Comparison of ENCODE assay signal across 9 mouse cellular contexts in the genomic region with DNA sequence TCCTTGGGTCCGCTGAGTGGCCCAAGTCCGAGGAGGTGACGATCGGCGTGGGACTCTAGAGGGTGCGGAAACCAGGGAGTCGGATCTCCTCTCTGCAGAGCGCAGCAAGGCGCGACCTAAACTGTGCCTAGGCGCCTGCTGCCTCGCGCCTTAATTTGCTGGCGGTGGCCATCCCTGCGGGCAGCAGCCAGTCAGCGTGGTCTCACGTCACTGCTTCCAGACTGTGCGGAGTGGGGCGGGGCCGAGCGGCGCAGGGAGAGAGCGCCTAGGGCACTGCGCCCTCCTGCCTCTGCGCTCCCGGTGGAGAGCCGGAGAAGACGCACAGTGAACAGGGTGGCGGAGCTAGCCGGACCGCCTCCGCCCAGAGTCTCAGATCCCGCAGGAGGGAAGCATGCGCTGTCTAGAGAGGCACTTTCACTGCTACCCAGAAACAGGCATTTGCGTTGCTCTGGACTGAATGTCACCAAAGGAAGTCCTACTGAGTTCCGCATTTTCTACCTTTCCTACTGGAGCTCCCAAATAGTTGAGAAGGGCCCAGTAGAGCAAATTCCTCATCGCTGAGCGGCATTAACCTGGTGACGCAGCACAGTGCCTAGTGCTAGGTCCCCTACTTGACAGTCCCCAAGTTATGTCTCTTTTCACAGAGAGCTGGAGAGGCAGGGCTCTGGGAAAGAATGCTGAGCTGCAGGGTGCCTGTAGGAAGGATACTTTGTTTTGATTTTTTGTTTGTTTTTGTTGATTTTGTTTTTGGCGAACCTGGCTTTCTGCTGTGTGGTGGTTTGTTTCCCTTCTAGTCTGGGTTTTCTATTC. TPM values are rescaled to one million over a fixed set of nuclear protein-coding genes. Genes with fewer than 3 reads are reported as not detected.
DNase-seq lines count a peak whose midpoint lies in the region; ATAC-seq and TF ChIP-seq lines count a peak whose summit lies in the region.
"Had no signal": no experiment of that assay in that cellular context is flagged by ENCODE, and none has a peak within 500 bp of the region (broad histone marks: within the 10 kb centered on the region; RNA-seq: fewer than 3 reads in every experiment).

A gene (minus strand): TSS at position 144 of the 810 bp plus-strand sequence.

- ATAC-seq in heart, embryonic 11.5 days (replicated peaks; ENCODE audit: insufficient number of reproducible peaks, low FRiP score, low TSS enrichment): peak; percentile 96
- peak; percentile 95 for ATAC-seq in kidney, embryonic 16.5 days (ENCODE audit: low FRiP score, low TSS enrichment)
- ATAC-seq in midbrain, embryonic 16.5 days: peak; percentile 76
- no peak for ATAC-seq in erythroblast, adult 5-6 weeks (replicated peaks; ENCODE audit: low FRiP score, poor library complexity, severe bottlenecking)

- H3K4me2 ChIP-seq in heart, embryonic 11.5 days: peak within 1 kb of the TSS; percentile 86
- peak within 1 kb of the TSS; percentile 40 for H3K4me2 ChIP-seq in kidney, embryonic 16.5 days (replicated peaks; ENCODE audit: low read depth, low read length)
- H3K4me2 ChIP-seq in midbrain, embryonic 16.5 days (ENCODE audit: low read length): peak within 1 kb of the TSS; percentile 18; the same call in 1 of the 2 replicates

- H3K9me3 ChIP-seq in heart, embryonic 11.5 days (replicated peaks; ENCODE audit: control insufficient read depth, low read length): no peaks in the 10 kb centered on the region
- no peaks in the 10 kb centered on the region for H3K9me3 ChIP-seq in kidney, embryonic 16.5 days (ENCODE audit: low read length)
- H3K9me3 ChIP-seq in midbrain, embryonic 16.5 days (replicated peaks; ENCODE audit: control insufficient read depth, low read length, poor library complexity, severe bottlenecking): no peaks in the 10 kb centered on the region

- peak within 1 kb of the TSS; percentile 98 for H3K9ac ChIP-seq in heart, embryonic 11.5 days (ENCODE audit: low read depth, low read length)
- H3K9ac ChIP-seq in kidney, embryonic 16.5 days (replicated peaks; ENCODE audit: low read length): no peak within 1 kb of the TSS
- H3K9ac ChIP-seq in midbrain, embryonic 16.5 days (ENCODE audit: low read depth, low read length): no peak within 1 kb of the TSS

- no peak for TF ChIP-seq CTCF in brain, embryonic 14.5 days (IDR thresholded peaks at IDR 0.05; ENCODE audit: borderline replicate concordance, extremely low read depth, insufficient read depth, insufficient read length)

- TF ChIP-seq POLR2A in brain, embryonic 14.5 days (IDR thresholded peaks at IDR 0.05; ENCODE audit: borderline replicate concordance, extremely low read depth, insufficient read depth, insufficient read length, poor library complexity, severe bottlenecking): no peak

- under 1% methylated on average over 40 of the region's 40 CpGs for WGBS in heart, embryonic 11.5 days (ENCODE audit: insufficient replicate concordance)
- WGBS in kidney, embryonic 16.5 days: under 1% methylated on average over 37 of the region's 40 CpGs
- 0% methylated on average over 39 of the region's 40 CpGs for WGBS in midbrain, embryonic 16.5 days

- H3K27ac ChIP-seq in heart, embryonic 11.5 days (ENCODE audit: low read depth, low read length): peak within 1 kb of the TSS; percentile 99
- H3K27ac ChIP-seq in kidney, embryonic 16.5 days (ENCODE audit: low read length): no peak within 1 kb of the TSS
- H3K27ac ChIP-seq in midbrain, embryonic 16.5 days (ENCODE audit: low read length): no peak within 1 kb of the TSS

- no peaks in the 10 kb centered on the region for H3K27me3 ChIP-seq in heart, embryonic 11.5 days (ENCODE audit: control insufficient read depth, insufficient read depth, low read length)
- H3K27me3 ChIP-seq in kidney, embryonic 16.5 days (ENCODE audit: insufficient read depth, low read length): peaks cover 98% of the 10 kb centered on the region
- peaks cover 61% of the 10 kb centered on the region for H3K27me3 ChIP-seq in midbrain, embryonic 16.5 days (ENCODE audit: control insufficient read depth, insufficient read depth, low read depth, low read length)

- H3K36me3 ChIP-seq in heart, embryonic 11.5 days (ENCODE audit: control insufficient read depth, insufficient read depth, low read length): peaks cover 6% of the 10 kb centered on the region; the same call in 1 of the 2 replicates
- H3K36me3 ChIP-seq in kidney, embryonic 16.5 days (ENCODE audit: insufficient read depth, low read length): no peaks in the 10 kb centered on the region
- no peaks in the 10 kb centered on the region for H3K36me3 ChIP-seq in midbrain, embryonic 16.5 days (ENCODE audit: control insufficient read depth, insufficient read depth, low read length)

- H3K4me1 ChIP-seq in heart, embryonic 11.5 days (ENCODE audit: control insufficient read depth, insufficient read depth, low read length): peaks cover 16% of the 10 kb centered on the region
- H3K4me1 ChIP-seq in kidney, embryonic 16.5 days (ENCODE audit: insufficient read depth, low read length): peaks cover 3% of the 10 kb centered on the region; the same call in 1 of the 2 replicates
- H3K4me1 ChIP-seq in midbrain, embryonic 16.5 days (ENCODE audit: control insufficient read depth, insufficient read depth, low read length): peaks cover 3% of the 10 kb centered on the region; the same call in 1 of the 2 replicates

- H3K4me3 ChIP-seq in heart, embryonic 11.5 days (ENCODE audit: low read depth, low read length): peak within 1 kb of the TSS; percentile 79
- peak within 1 kb of the TSS; percentile 23 for H3K4me3 ChIP-seq in kidney, embryonic 16.5 days (ENCODE audit: low read length)
- peak within 1 kb of the TSS; percentile 20 for H3K4me3 ChIP-seq in midbrain, embryonic 16.5 days (ENCODE audit: low read depth, low read length)

- peak; percentile 74 for DNase-seq in Muller cell, postnatal 12 days (ENCODE audit: inconsistent ontology term)
- DNase-seq in brain, embryonic 14.5 days (ENCODE audit: low read depth): peak; percentile 73
- no peak for DNase-seq in spleen, postnatal 36 days (ENCODE audit: low spot score in 2 of 2)
- DNase-seq in thymus, postnatal 14 days: no peak

RNA-seq across cellular contexts. Expression of the gene that starts here (rescaled TPM):
- polyA plus RNA-seq in brain, embryonic 14.5 days (2012; rRNA removed): 0.25 and 1.4 TPM in 2 replicates
- polyA plus RNA-seq in heart, embryonic 11.5 days (2014; fragmentation: Nextera tagmentation; extraction: Ambion mirVana): 60.0 and 80.5 TPM in 2 replicates
- polyA plus RNA-seq in kidney, embryonic 16.5 days (2015; fragmentation: Nextera tagmentation; extraction: Ambion mirVana): 0.14 and 0.19 TPM in 2 replicates
- polyA plus RNA-seq in midbrain, embryonic 16.5 days (2015; fragmentation: Nextera tagmentation; extraction: Ambion mirVana): 0.04 and 0.30 TPM in 2 replicates
- total RNA-seq in erythroblast, adult 5-6 weeks (2015; ENCODE audit: low replicate concordance): not detected in 2 replicates
- total RNA-seq in erythroblast, adult 5-6 weeks (2017; ENCODE audit: low replicate concordance): not detected in 2 replicates
- total RNA-seq: neutrophil, adult 5-6 weeks had no signal

Comparison
In these comparisons a context has a peak if more than half of its experiments do, and no peak if none do; other contexts are left out.
1. RNA of the gene that starts here (polyA plus RNA-seq): 60.0 to 80.5 TPM in heart, embryonic 11.5 days; 0.25 to 1.4 TPM in brain, embryonic 14.5 days, 0.04 to 0.30 TPM in midbrain, embryonic 16.5 days and 0.14 to 0.19 TPM in kidney, embryonic 16.5 days; every median in the first group is over 10 times any median in the second.
2. Peak in ATAC-seq, H3K4me3 ChIP-seq and H3K4me2 ChIP-seq in kidney, embryonic 16.5 days; RNA of the gene not detected or under 1 TPM.
3. Peak in ATAC-seq, H3K4me3 ChIP-seq and H3K4me2 ChIP-seq in midbrain, embryonic 16.5 days; RNA of the gene not detected or under 1 TPM.
4. DNase-seq: peak in Muller cell, postnatal 12 days (single experiment) and brain, embryonic 14.5 days (single experiment); none in spleen, postnatal 36 days (0 of 2) and thymus, postnatal 14 days (single experiment).
5. H3K4me2 ChIP-seq: peak in every context shown above with its lines; median percentile 86 in heart, embryonic 11.5 days; 40 in kidney, embryonic 16.5 days; 18 in midbrain, embryonic 16.5 days.
6. H3K4me3 ChIP-seq: peak in every context shown above with its lines; median percentile 79 in heart, embryonic 11.5 days; 23 in kidney, embryonic 16.5 days; 20 in midbrain, embryonic 16.5 days.